Mouse (Mus musculus) lung, adult 2 months (tissue): ENCODE results near the gene BC048403. TPM values are rescaled to one million over a fixed set of nuclear protein-coding genes. Genes with fewer than 3 reads are reported as not detected.
"Not testable (repeated sequence)": the region's sequence is repeated elsewhere in the genome, so short reads cannot be mapped to it uniquely, and the experiment has no call there.

Experiments used
- DNase-seq: peaks from one replicate; pipeline ENCODE4 v3.0.0; 2022
- H3K4me1 ChIP-seq: fragments of 200-500 bp; 2 replicates; pipeline ENCODE4 v1.6.1; 2011; ENCODE audit warnings: low read length; ENCODE audit not compliant: control insufficient read depth, insufficient read depth
- H3K4me3 ChIP-seq: fragments of 200-500 bp; replicated peaks from 2 replicates; pipeline ENCODE3; 2011; ENCODE audit warnings: low read depth, mild to moderate bottlenecking, control low read depth, low read length; ENCODE audit errors: extremely low read depth
- CTCF ChIP-seq: fragments of 200-500 bp; IDR thresholded peaks from 2 replicates; pipeline ENCODE4 v1.5.1; 2011; ENCODE audit warnings: mild to moderate bottlenecking, low read length, control low read depth; ENCODE audit not compliant: insufficient read depth
- POLR2A ChIP-seq: fragments of 200-500 bp; IDR thresholded peaks from 2 replicates; pipeline ENCODE4 v1.6.1; 2011; ENCODE audit warnings: low read depth, mild to moderate bottlenecking, control low read depth, low read length, borderline replicate concordance; ENCODE audit errors: extremely low read depth
- WGBS: fragments of 180-500 bp; shearing (Covaris S2); methylation state at CpG from one replicate; pipeline ENCODE4 v1.1.7; 2018; 5-methylcytosine and 5-hydroxymethylcytosine counted together
- polyA plus RNA-seq: library from polyadenylated mRNA; depleted of rRNA; stranded (reverse); fragments of >200 nt; gene quantifications from 2 replicates; pipeline ENCODE4 v1.2.3, GENCODE M21; 2012

The BC048403 gene
- polyA plus RNA-seq, 1 experiment = 8.5 TPM

- TF ChIP-seq CTCF (no peak), POLR2A (no peak)
- Histone ChIP-seq H3K4me3 (no peak overlapping the region), H3K4me1 (peaks cover 6% of the 10 kb centered on the region; the same call in 1 of the 2 replicates)
- WGBS = 52% methylated on average over 5 of the region's 5 CpGs
- no peak for DNase-seq
These were observed 14.5 kb downstream of the BC048403 start for GRCm38 (mm10) chr10:121754237-121754636.

- WGBS = 17% methylated on average over 1 of the region's 1 CpGs
- TF ChIP-seq CTCF = no peak
These were observed 16.1 kb downstream of the BC048403 start for GRCm38 (mm10) chr10:121755822-121756221.

GRCm38 (mm10) chr10:121756677-121757076 is 16.9 kb downstream of the BC048403 start:
- no peak overlapping the region for H3K4me3 ChIP-seq
- no peak for DNase-seq
- peaks cover 6% of the 10 kb centered on the region; the same call in 1 of the 2 replicates for H3K4me1 ChIP-seq
- no peak for TF ChIP-seq CTCF
- TF ChIP-seq POLR2A = no peak
- 47% methylated on average over 4 of the region's 4 CpGs for WGBS

More at GRCm38 (mm10) chr10:121755822-121756221, 16.1 kb downstream of the BC048403 start:
- DNase-seq = no peak
- H3K4me1 ChIP-seq = peaks cover 6% of the 10 kb centered on the region; the same call in 1 of the 2 replicates
- H3K4me3 ChIP-seq = no peak overlapping the region

GRCm38 (mm10) chr10:121759095-121759494 is 19.4 kb downstream of the BC048403 start:
- H3K4me3 ChIP-seq = no peak overlapping the region
- peaks cover 6% of the 10 kb centered on the region; the same call in 1 of the 2 replicates for H3K4me1 ChIP-seq
- no peak for DNase-seq
- no peak for TF ChIP-seq POLR2A
- peak; percentile 8; the same call in 1 of the 2 replicates for TF ChIP-seq CTCF
- 39% methylated on average over 8 of the region's 8 CpGs for WGBS

- TF ChIP-seq CTCF (no peak), POLR2A (no peak)
- Histone ChIP-seq H3K4me1 (no peaks in the 10 kb centered on the region), H3K4me3 (no peak overlapping the region)
- WGBS = 75% methylated on average over 9 of the region's 9 CpGs
- DNase-seq = no peak
These were observed 22.4 kb downstream of the BC048403 start for GRCm38 (mm10) chr10:121762141-121762540.

GRCm38 (mm10) chr10:121763191-121763590 is 23.5 kb downstream of the BC048403 start:
- 51% methylated on average over 9 of the region's 13 CpGs for WGBS
- TF ChIP-seq CTCF = no peak
- Histone ChIP-seq H3K4me3 (no peak overlapping the region), H3K4me1 (no peaks in the 10 kb centered on the region)
- DNase-seq = no peak

GRCm38 (mm10) chr10:121764469-121765173 is 24.9 kb downstream of the BC048403 start:
- Histone ChIP-seq H3K4me1 (no peaks in the 10 kb centered on the region), H3K4me3 (no peak overlapping the region)
- 77% methylated on average over 13 of the region's 13 CpGs for WGBS
- TF ChIP-seq CTCF (peak; percentile 34; the same call in 1 of the 2 replicates), POLR2A (no peak)
- DNase-seq = no peak

- no peak for TF ChIP-seq POLR2A
- TF ChIP-seq CTCF = no peak
- 79% methylated on average over 10 of the region's 10 CpGs for WGBS
- no peak for DNase-seq
- no peak overlapping the region for H3K4me3 ChIP-seq
- H3K4me1 ChIP-seq = no peaks in the 10 kb centered on the region
These were observed 25.7 kb downstream of the BC048403 start for GRCm38 (mm10) chr10:121765174-121766057.

GRCm38 (mm10) chr10:121767295-121767694 is 27.6 kb downstream of the BC048403 start:
- DNase-seq, H3K4me3 ChIP-seq, H3K4me1 ChIP-seq: not testable (repeated sequence)
- 80% methylated on average over 3 of the region's 3 CpGs for WGBS
- peak; percentile 33 for TF ChIP-seq CTCF

GRCm38 (mm10) chr10:121769711-121770110 is 30.0 kb downstream of the BC048403 start:
- Histone ChIP-seq H3K4me3 (no peak overlapping the region), H3K4me1 (peaks cover 3% of the 10 kb centered on the region; the same call in 1 of the 2 replicates)
- no peak for DNase-seq
- no peak for TF ChIP-seq CTCF
- no peak for TF ChIP-seq POLR2A
- 76% methylated on average over 5 of the region's 5 CpGs for WGBS
